Mouse (Mus musculus) heart, postnatal 4 days (tissue): Measurements from ENCODE around the gene Ano6. TPM values are rescaled to one million over a fixed set of nuclear protein-coding genes. Genes with fewer than 3 reads are reported as not detected.
"Not testable (repeated sequence)": the region's sequence is repeated elsewhere in the genome, so short reads cannot be mapped to it uniquely, and the experiment has no call there.

ENCODE experiments used
- DNase-seq: peaks from one replicate; pipeline ENCODE4 v3.0.0; 2021
- total RNA-seq, 2 experiments: library from RNA; stranded (reverse); gene quantifications; 2 replicates each; pipeline ENCODE4 v1.2.3; 2021

The Ano6 gene
- total RNA-seq, 2 experiments from 2014 or later: 43.2 to 46.6 TPM

DNA sequence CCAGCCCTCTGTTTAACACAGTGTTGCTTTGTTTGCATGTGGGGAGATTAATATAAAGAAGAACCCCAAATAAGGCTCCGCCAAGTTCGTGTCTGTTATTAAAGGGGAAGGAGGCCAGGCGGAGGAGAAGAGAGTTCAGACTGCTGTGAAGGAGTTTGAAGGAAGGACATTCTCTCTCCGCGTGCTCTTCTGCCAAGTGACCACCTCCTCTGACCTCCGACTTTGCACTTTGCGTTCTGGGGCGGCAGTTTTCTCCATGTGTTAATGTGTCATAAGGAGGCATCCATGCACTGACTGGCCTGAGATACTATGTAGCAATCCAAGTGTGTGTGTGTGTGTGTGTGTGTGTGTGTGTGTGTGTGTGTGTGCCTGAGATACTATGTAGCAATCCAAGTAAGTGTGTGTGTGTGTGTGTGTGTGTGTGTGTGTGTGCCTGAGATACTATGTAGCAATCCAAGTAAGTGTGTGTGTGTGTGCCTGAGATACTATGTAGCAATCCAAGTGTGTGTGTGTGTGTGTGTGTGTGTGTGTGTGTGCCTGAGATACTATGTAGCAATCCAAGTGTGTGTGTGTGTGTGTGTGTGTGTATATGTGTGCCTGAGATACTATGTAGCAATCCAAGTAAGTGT, 37.5 kb downstream of the Ano6 start:
- DNase-seq: not testable (repeated sequence)

DNA sequence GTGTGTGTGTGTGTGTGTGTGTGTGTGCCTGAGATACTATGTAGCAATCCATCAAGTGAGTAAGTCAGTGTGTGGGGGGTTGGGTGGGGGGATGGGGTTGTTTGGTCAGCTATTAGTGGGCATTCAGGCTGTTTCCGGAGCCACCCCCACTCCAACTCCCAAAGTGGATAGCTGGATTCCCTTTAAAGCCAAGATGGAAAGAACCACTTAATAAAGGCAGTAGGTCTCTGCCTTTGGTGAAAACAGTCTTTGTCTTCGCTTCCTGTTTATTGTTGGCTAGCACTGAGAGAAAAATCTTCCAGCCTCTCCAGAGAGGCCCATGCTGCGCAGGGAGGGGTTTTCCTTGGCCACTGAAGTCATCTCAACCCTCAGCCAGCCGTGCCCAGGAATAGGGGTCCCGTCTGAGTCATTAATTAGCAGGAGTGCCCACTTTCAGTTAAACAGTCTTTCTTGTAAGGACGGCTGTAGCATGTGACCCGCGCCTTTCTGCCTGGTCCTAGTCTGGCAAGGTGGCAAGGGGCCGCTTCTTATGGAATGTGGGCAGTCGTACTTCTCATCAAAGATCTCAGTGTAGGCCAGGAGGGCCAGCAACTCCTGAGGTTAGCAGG, 38.1 kb downstream of the Ano6 start:
- peak; percentile 25 for DNase-seq

GRCm38 (mm10) chr15:95829553-95830205, 39.0 kb downstream of the Ano6 start:
- DNase-seq: no peak

- no peak for DNase-seq
Measured at GRCm38 (mm10) chr15:95830206-95830560, 39.5 kb downstream of the Ano6 start.

GRCm38 (mm10) chr15:95833292-95833691, 42.6 kb downstream of the Ano6 start:
- no peak for DNase-seq

DNA sequence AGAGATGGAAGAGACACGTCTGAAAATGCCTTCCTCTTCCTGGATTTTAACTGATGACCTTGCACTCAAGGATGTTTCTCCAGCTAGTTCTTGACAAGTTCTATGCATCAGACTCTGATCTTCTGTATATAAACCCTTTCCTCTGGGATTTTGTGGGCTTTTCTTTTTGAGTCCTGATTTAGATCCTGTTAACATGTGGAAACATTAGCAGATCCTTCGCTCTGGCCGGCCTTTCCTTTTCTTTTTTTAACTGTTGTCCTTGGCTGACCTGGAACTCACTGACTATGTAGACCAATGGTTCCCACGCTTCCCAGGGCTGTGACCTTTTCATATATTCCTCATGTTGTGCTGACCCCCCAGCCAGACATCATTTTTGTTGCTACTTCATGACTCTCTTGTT, 45.4 kb downstream of the Ano6 start:
- DNase-seq: no peak

GRCm38 (mm10) chr15:95836646-95837434, 46.2 kb downstream of the Ano6 start:
- DNase-seq: no peak

GRCm38 (mm10) chr15:95837570-95837969, 46.9 kb downstream of the Ano6 start:
- DNase-seq: no peak

DNA sequence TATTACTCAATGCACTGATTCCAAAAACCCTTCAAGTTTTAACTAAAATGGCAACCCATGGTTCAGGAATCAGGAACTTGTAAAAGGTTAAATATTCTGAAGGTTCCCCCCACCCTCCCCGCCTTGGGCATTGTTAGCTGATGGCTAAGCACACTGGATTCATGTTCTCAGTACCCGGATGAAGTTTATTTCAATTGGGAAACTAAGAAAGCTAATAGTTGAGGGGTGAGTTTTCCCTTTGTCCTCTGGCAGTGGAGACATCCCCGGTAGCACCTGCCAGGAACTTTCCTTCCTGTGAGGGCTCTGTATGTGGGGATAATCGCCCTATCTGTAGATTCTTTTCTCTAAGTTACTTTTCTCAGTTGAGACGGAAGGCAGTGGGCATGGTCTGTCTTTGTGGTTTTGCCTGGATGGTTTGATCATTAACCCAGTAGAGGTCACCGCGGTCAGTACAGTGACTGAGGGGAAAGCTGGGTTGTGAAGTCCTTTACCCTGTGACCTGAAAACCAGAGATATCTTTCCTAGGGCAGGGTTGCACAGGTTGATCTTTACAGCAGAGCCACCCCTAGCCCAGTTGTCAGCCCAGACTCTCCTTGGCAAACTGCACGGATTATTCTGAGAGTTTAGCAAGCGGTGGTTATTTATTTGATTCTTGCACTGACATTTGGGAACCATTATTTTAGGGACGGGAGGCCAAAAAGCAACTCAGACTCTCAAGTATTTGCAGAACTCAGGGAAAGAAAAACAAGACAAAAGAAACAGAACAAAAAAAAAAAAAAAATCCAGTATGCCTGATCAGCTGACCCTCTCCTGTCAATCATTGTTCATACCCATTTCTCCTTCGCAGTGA, 47.8 kb downstream of the Ano6 start:
- DNase-seq: no peak

DNA sequence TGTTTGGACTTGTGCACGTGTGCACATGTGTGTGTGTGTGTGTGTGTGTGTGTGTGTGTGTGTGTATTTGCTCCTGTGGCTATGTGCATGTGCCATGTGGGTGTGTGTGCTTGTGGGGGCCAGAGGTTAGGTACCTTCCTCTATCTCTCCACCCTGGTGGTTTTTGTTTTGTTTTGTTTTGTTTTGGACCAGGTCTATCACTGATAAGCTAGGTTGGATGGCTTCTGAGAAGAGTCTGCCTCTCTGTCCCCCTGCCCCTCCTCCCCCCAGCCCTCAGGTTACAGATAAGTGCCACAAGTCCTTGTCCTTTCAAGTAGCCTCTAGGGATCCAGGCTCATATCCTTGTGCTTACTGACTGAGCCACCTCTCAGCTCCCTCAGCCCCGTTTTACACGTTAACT, 49.1 kb downstream of the Ano6 start:
- DNase-seq: no peak

DNA sequence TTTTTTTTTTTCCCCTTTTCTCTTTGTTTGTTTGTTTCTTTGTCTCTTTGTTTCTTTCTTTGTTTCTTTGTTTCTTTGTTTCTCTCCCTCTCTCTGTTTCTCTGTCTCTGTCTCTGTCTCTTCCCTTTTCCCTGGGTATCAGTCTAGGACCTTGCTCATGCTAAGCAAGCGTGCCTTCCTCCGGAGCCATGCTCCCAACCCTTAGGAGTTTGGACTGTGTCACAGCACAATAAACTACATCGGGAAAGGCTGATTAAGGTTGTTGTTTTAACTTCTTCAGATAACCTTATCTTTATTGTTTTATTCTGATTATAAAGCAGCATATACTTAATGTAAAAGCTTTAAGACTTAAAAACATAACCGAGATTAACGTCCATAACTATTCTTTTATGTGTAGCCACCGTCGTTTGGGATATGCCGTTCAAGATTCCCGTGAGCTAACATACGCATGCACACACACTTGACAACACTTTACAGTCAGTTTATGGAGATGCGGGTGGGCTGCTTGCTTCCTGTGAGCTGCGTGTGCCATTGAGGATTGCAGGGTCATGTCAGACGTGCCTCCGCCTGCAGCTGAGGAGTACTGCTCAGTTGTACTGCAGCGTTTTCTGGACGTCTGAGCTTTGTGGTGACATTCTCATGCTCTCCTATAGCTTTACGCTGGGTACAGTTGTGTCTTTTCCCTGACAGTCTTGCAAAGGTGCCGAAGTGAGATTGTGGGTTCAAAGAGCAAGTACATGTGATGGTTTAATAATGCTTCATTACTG, 52.7 kb downstream of the Ano6 start:
- DNase-seq: no peak

GRCm38 (mm10) chr15:95844412-95844811, 53.8 kb downstream of the Ano6 start:
- DNase-seq: no peak

DNA sequence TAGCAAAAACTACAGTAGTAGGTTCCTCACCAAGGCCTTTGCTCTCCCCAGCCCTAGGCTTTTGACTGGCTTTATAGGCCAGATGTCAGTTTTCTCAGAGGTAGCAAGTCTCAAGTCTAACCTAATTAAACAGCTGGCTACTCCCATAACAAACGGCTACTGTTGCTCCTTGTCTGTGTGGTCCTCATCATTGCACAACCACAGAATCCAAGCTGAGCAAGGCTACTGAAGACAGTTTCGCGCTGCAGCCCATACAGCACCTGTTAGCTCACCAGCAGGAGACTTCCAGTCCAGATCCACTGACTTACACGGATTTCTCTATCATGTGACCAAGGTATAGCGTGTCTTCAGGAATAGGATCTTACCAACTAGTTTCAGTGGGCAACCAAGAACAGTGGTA, 55.5 kb downstream of the Ano6 start:
- no peak for DNase-seq

DNA sequence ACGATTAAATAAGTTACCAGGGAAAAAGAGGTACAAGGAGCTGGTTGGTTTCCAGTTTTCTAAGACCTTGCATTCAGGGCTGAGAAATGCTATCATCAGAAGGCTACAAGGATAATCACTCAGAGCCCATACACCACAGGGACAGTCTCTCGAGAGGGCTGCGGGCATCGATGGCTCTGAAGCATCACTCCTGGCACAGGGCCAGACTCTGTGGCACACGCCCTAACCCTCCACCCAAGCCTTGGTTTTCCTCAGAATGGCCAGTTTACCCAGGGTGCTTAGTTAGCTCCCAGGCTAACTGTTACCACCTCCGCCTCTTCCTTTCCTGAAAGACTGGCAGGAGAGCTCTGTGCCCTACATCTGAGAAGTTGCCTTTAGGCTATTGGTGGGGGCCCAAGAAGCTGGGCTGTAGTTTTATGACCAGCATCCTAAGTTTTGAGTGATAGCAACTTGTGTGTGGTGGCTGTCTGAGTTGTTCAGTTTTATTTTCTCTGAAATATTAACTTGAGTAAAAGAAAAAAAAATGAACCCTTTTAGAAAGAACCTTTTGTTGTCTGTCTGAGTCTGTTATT, 57.9 kb downstream of the Ano6 start:
- no peak for DNase-seq

DNA sequence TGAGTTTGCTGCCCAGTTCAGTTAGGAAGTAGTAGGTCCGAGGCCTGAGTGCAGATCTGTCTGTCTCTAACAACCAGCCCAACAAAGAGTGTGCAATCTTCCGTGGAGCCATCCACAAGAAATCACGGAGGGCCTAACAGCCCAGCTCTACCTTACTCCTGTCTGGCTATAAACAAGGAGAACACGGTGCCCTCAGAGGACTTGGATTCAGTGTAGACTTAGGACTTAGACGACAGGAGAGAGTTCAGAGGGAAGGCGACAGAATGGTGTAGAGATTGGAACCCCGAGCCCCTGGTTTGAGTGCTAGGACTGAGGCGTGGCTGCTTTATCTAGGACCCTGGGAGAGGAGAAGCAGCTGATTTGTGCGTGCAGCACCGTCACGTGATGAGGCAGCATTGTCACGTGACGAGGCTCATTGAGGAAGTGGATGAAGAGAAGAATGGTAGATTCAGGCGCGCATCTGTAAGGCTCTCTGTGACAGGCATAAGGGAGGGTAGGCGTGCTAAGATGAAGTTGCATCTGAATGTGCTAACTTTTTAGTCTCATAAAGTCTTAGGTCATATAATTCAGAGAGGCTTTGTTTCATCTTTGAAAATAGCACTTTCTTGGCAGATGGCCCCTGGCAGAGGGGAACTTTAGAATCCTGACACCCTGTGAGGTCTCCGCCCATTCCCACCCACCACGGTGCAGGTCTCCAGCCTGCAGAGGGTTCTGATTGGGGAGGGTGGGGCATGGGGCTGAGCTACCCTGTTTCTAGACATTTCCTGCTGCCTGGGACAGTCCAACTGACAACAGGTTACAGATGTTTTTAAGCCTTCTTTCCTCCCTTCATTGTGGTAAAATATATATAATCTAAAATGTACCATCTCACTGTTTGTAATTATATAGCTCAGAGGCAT, 59.1 kb downstream of the Ano6 start:
- DNase-seq: no peak

DNA sequence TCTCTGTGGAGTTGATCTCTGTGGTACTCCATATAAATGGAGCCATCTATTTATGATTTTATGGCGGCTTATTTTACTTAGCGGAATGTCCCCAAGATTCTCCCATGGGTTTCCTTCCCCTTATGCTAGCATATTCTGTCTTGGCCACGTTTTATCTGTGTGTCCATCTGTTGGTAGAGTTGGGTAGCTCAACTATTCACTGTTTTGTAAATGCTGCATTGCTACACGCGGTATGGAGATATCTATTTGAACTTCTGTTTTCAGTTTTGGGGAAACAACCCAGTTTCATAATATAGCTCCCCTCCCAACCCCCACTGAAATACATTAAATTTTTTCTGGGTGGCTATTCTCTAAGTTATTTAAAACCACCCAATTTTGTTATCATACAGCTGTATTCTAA, 59.9 kb downstream of the Ano6 start:
- DNase-seq: no peak

GRCm38 (mm10) chr15:95855051-95855844, 64.6 kb downstream of the Ano6 start:
- DNase-seq: no peak

GRCm38 (mm10) chr15:95855953-95856352, 65.3 kb downstream of the Ano6 start:
- no peak for DNase-seq
